Mouse (Mus musculus): Measurements from ENCODE around the gene Pxdn. TPM values are rescaled to one million over a fixed set of nuclear protein-coding genes. Genes with fewer than 3 reads are reported as not detected.

Pxdn gene
- polyA plus RNA-seq, 1 experiment: 50.5 TPM

DNA sequence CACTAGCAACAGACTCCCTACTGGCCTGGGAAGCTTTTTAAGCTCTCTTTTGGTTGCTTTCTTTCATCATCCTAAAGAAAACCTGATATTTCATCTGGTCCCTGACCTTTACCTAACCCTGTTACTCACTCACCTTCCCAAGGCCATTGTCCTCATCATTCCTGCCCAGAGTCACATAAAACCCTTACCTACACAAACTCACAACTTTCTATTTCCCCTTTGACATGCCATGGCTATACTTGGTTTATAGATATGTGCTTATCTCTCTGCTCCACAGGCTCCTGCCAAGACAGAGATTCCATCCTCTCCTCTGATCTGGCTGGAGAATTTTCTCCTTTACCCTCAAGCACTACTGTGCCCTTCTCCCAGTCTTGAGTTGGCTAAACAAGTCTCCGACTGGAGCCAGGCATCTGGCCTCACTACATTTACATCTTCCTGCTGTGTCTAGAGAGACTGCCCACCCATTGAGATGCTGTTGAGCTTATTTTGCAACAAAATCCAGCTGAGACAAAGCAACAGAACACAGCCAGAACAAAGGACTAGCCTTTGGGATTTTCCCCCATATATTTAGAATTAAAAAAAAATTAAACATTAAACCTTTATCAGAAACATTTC is 124.2 kb downstream of the Pxdn start:
- no peaks in the 10 kb centered on the region for H3K27me3 ChIP-seq (ENCODE audit: control insufficient read depth, insufficient read depth, insufficient read length)
- H3ac ChIP-seq (ENCODE audit: control insufficient read depth, insufficient read length): no peak overlapping the region
- TF ChIP-seq MYOD1 (IDR thresholded peaks at IDR 0.05; ENCODE audit: control insufficient read depth in 1 of 3, insufficient read length in 2 of 3, low read depth in 2 of 3) (no peak), TCF12 (IDR thresholded peaks at IDR 0.05; ENCODE audit: insufficient read depth, poor library complexity, severe bottlenecking) (no peak), REST (IDR thresholded peaks at IDR 0.05; ENCODE audit: insufficient read depth, insufficient read length) (no peak), CEBPB (IDR thresholded peaks at IDR 0.05; ENCODE audit: insufficient read depth, poor library complexity, severe bottlenecking) (no peak), POLR2A (IDR thresholded peaks at IDR 0.05; ENCODE audit: insufficient read length, low read depth) (no peak), MYOG (IDR thresholded peaks at IDR 0.05; ENCODE audit: control insufficient read depth in 1 of 3, insufficient read depth in 1 of 3, insufficient read length in 2 of 3, low read depth in 2 of 3) (no peak), POLR2AphosphoS2 (IDR thresholded peaks at IDR 0.05; ENCODE audit: insufficient read length, low read depth) (no peak), SRF (IDR thresholded peaks at IDR 0.05; ENCODE audit: control insufficient read depth, insufficient read length, low read depth) (no peak), MAX (IDR thresholded peaks at IDR 0.05; ENCODE audit: low read depth) (no peak), TCF3 (IDR thresholded peaks at IDR 0.05; ENCODE audit: insufficient read length, low read depth) (no peak), USF1 (IDR thresholded peaks at IDR 0.05; ENCODE audit: low read depth) (no peak), E2F4 (IDR thresholded peaks at IDR 0.05; ENCODE audit: insufficient read depth) (no peak)
- H3K4me3 ChIP-seq: no peak overlapping the region
- H3K36me3 ChIP-seq (ENCODE audit: control insufficient read depth, insufficient read depth): no peaks in the 10 kb centered on the region
- no peaks in the 10 kb centered on the region for H3K79me2 ChIP-seq (ENCODE audit: control insufficient read depth, insufficient read depth)
- no peak overlapping the region for H3K4me2 ChIP-seq (ENCODE audit: low read depth)

DNA sequence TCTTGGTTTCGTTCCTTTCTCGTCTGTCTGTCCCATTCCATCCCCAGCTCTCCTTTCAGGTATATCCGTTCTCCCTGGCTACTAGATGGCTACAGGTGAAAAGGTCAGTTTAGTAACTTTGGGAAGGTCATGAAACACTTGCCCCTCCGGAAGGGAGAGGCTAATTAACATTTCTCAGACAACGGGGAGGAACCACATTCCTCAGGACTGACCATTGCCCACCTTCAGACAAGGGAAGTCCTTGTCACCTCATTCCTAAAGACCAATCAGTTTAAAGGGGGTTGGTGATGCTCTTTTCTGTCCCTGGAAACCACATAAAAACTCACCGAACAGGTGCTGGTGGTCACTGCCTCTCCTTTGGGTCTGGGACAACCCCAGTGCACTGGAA is 124.7 kb downstream of the Pxdn start:
- H3ac ChIP-seq (ENCODE audit: control insufficient read depth, insufficient read length): no peak overlapping the region
- no peaks in the 10 kb centered on the region for H3K36me3 ChIP-seq (ENCODE audit: control insufficient read depth, insufficient read depth)
- no peaks in the 10 kb centered on the region for H3K79me2 ChIP-seq (ENCODE audit: control insufficient read depth, insufficient read depth)
- H3K4me3 ChIP-seq: no peak overlapping the region
- H3K27me3 ChIP-seq (ENCODE audit: control insufficient read depth, insufficient read depth, insufficient read length): no peaks in the 10 kb centered on the region
- TF ChIP-seq REST (IDR thresholded peaks at IDR 0.05; ENCODE audit: insufficient read depth, insufficient read length) (no peak), USF1 (IDR thresholded peaks at IDR 0.05; ENCODE audit: low read depth) (no peak), MYOG (IDR thresholded peaks at IDR 0.05; ENCODE audit: control insufficient read depth in 1 of 3, insufficient read depth in 1 of 3, insufficient read length in 2 of 3, low read depth in 2 of 3) (no peak)
- H3K4me2 ChIP-seq (ENCODE audit: low read depth): no peak overlapping the region

Other genes starting within 250 kb of the Pxdn start
- gene Tpo, start 195.0 kb downstream of the Pxdn start, polyA plus RNA-seq (2012; fragmentation: generic; extraction: Trizol): not detected

Measured in myocyte (in vitro differentiated cells).